Mouse (Mus musculus) bone marrow macrophage, adult 2 months (primary cell): ENCODE measurements around the gene Sema3f. TPM values are rescaled to one million over a fixed set of nuclear protein-coding genes. Genes with fewer than 3 reads are reported as not detected.

Experiments used
- H3K27ac ChIP-seq: 2 replicates; pipeline ENCODE4 v1.5.1; 2012; ENCODE audit warnings: low read depth, low read length; ENCODE audit not compliant: insufficient read depth
- H3K4me1 ChIP-seq: 2 replicates; pipeline ENCODE4 v1.6.1; 2012; ENCODE audit warnings: low read length; ENCODE audit not compliant: control insufficient read depth, insufficient read depth
- H3K4me3 ChIP-seq: 2 replicates; pipeline ENCODE4 v1.5.1; 2012; ENCODE audit warnings: mild to moderate bottlenecking, low read length, moderate library complexity; ENCODE audit not compliant: insufficient read depth
- CTCF ChIP-seq: IDR thresholded peaks from 2 replicates; pipeline ENCODE4 v1.5.1; 2012; ENCODE audit warnings: low read depth, mild to moderate bottlenecking, low read length, moderate library complexity
- POLR2A ChIP-seq: IDR thresholded peaks from 2 replicates; pipeline ENCODE4 v1.6.1; 2012; ENCODE audit warnings: mild to moderate bottlenecking, low read depth, low read length, borderline replicate concordance
- polyA plus RNA-seq: library from polyadenylated mRNA; stranded (reverse); fragments of >200 nt; gene quantifications from 2 replicates; pipeline ENCODE4 v1.2.4, GENCODE M21; 2012; ENCODE audit not compliant: missing spikeins, insufficient read depth, insufficient read length

The Sema3f gene
- polyA plus RNA-seq, 1 experiment, result not detected

DNA sequence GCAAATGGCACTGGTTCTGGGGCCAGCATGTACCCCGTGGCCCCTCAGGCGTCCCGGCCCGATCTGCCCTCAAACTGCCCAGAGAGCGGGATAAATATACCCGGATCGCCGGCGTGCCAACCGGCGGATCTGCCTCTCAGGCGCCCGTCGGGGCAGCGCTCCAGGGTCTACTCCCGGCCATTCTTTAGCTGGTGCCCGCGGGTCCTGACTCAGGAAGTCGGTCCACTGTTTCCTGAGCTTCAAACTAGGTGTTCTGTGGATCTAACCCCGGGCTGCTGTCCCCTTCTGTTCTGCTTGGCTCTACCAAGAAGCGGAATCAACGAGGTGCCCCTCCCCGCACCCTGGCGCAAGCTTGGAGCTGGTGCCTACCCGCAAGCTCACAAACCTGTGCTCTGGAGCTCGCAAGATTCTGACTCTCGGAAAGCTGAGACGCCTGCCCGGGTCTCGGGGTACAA is 43.5 kb downstream of the Sema3f start:
- TF ChIP-seq POLR2A (no peak), CTCF (no peak)
- Histone ChIP-seq H3K4me1 (no peaks in the 10 kb centered on the region), H3K27ac (no peak overlapping the region), H3K4me3 (no peak overlapping the region)

DNA sequence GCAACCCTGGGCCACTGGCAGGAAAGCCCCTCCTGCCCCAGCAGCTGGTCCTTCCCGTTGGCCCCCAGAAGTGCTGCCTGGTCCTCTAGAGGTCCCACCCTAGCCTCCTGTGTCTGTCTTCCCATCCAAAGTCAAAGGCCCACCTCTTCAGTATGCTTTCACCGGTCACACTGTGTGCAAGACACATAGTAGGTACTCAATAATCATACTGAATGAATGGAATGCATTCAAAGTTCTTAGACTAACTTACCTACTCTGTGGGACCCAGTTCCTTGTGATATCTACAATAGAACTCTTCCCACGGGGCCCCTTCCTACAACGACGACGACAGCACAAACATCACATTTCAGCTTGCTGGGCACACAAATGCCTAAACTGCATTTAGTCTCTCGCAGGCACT is 45.0 kb downstream of the Sema3f start:
- Histone ChIP-seq H3K4me3 (no peak overlapping the region), H3K27ac (no peak overlapping the region), H3K4me1 (no peaks in the 10 kb centered on the region)
- TF ChIP-seq CTCF (no peak), POLR2A (no peak)

DNA sequence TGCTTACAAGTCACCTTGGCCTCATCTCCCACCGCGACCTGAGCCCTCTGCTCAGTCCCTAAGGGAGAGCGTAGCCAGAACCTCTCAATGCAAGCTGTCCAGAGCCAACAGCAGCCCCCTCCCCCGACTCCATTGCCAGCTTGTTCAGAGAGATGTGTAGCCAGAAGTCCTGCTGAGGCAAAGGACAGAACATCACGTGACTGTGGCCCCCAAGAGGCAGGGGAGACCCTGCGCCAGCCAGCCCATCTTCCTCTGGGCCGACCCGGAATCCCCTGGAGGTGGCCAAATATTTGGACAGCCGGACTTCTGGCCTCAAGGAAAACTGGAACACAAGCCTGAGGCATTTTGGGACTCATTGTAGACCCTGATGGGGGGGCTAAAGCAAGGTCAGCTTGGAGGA is 46.8 kb downstream of the Sema3f start:
- no peak overlapping the region for H3K27ac ChIP-seq
- no peaks in the 10 kb centered on the region for H3K4me1 ChIP-seq
- H3K4me3 ChIP-seq, result no peak overlapping the region
- TF ChIP-seq POLR2A, result no peak
- TF ChIP-seq CTCF, result no peak

DNA sequence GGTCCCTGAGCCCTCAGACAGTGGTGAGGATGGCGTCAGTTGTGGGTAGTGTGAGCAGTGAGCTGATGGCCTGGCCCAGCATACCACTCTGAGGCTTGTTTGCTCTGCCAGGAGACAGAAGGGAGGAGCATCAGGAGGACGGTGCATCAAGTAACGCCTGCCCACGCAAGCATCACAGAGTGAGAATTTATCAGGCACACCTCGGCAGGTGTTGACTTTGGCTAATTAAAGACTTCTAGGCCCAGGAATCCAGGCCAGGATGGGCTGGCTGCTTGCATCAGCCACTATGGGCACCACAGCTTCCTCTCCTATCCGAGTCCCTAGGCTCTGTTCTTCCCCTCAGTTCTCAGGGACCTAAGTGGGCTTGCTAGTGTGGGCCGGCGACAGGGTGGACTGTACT is 47.9 kb downstream of the Sema3f start:
- no peak overlapping the region for H3K4me3 ChIP-seq
- H3K27ac ChIP-seq, result no peak overlapping the region
- H3K4me1 ChIP-seq, result 0 out of 2 replicates have a peak, but pooled peaks cover 3% of the 10 kb centered on the region
- TF ChIP-seq CTCF, result no peak
- TF ChIP-seq POLR2A, result no peak

DNA sequence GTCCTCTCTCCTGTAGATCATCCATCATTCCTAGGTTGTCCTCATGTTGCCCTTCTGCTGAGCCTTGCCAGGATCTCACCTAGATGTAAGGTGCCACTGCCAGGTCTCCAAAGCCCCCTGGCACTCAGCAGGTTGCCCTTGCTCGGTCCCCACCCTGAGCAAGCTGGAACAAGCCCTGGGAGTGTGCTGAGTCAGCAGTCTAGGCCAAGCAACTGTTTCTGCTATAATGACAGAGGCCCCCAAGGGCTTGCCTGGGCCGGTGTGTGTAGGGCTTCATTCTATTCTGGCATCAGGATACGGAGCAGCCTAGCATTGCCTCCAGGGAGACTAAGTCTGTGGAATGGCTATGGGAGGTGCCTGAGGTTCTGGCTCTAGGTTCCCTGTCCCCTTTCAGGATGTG is 49.5 kb downstream of the Sema3f start:
- TF ChIP-seq CTCF, result no peak
- no peak for TF ChIP-seq POLR2A
- 0 out of 2 replicates have a peak, but pooled peaks cover 3% of the 10 kb centered on the region for H3K4me1 ChIP-seq

DNA sequence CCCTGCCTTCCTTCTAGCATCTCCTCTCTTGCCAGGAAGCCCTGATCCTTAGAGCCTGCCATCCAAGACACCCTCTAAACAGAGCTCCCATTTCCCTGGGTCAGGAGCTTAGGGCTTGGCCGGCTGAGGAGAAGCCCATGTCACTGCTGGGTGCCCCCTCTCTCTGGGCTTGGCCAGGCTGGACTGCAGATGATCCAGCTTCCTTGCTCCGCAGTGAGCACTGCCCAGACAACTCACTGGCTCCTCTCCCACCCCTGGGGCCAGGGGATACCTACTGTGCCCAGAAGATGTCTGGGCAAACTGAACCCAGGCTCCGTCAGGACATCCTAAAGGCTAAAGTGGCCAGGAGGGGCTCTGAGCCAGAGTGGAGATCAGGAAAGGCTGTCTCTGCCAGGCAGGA is 50.3 kb downstream of the Sema3f start:
- no peak overlapping the region for H3K4me3 ChIP-seq
- H3K27ac ChIP-seq, result no peak overlapping the region
- H3K4me1 ChIP-seq, result 0 out of 2 replicates have a peak, but pooled peaks cover 3% of the 10 kb centered on the region
- TF ChIP-seq CTCF (no peak), POLR2A (no peak)

More for the DNA sequence above, 49.5 kb downstream of the Sema3f start:
- Histone ChIP-seq H3K4me3 (no peak overlapping the region), H3K27ac (no peak overlapping the region)

DNA sequence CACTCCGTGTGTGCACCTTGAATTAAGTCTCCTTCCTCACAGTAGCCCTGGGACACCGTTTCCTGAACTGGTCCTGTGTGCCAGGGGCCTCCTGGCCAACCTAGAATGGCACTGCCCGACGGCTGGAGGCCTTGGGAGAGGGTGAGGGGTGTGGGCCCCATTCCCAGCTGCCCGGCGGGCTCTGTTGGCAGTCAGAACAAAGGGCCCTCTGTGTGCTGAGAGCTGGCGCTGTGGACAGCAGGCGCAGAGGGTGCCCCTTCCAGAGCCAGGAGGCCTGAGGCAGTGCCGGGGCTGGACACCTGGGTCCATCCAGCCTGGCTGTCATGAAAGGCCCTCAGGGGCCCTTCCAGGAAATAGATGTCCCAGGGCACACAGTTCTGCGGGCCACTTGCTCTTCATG is 50.7 kb downstream of the Sema3f start:
- Histone ChIP-seq H3K4me3 (no peak overlapping the region), H3K27ac (no peak overlapping the region), H3K4me1 (0 out of 2 replicates have a peak, but pooled peaks cover 3% of the 10 kb centered on the region)
- TF ChIP-seq CTCF (no peak), POLR2A (no peak)

DNA sequence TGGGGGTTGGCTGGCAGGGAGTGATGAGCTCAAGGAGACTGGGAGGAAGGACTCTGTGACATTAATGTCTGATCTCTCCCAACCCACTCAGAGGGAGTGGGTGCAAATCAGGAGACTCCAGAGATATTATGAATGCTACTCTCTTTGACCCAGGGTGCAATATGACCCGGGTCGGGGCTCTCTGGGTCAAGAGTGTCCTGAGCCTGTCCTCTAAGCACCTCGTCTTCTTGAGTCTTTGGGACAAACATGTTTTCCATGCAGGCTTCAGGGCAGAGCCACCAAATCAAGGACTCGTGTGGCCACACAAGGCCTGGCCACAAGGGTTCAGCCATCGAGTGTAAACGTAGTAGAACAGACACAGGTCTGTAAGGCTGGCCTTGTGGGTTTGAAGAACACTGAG is 52.2 kb downstream of the Sema3f start:
- no peak overlapping the region for H3K27ac ChIP-seq
- H3K4me3 ChIP-seq, result no peak overlapping the region
- H3K4me1 ChIP-seq, result 0 out of 2 replicates have a peak, but pooled peaks cover 3% of the 10 kb centered on the region
- no peak for TF ChIP-seq POLR2A
- no peak for TF ChIP-seq CTCF

DNA sequence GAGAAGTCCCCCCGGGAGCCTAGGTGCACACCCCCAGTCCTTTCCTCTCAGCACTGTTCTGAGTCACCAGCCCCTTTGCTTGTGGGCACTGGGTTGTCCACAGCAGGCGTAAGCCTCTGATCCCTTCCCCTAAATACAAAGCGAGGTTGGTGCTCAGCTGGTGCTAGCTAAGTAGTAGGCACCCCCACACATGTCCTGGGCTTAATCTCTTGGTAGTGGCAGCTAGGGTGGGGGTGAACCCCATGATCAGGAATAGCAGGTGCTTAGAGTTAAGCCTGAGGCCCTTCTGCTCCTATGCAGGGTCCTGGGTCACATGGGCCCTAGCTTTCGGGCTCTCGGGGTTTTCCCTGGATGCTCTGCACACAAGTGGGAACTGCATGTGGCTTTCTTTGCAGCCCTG is 53.1 kb downstream of the Sema3f start:
- H3K4me3 ChIP-seq, result no peak overlapping the region
- 0 out of 2 replicates have a peak, but pooled peaks cover 3% of the 10 kb centered on the region for H3K4me1 ChIP-seq
- no peak overlapping the region for H3K27ac ChIP-seq
- TF ChIP-seq POLR2A, result no peak
- no peak for TF ChIP-seq CTCF

DNA sequence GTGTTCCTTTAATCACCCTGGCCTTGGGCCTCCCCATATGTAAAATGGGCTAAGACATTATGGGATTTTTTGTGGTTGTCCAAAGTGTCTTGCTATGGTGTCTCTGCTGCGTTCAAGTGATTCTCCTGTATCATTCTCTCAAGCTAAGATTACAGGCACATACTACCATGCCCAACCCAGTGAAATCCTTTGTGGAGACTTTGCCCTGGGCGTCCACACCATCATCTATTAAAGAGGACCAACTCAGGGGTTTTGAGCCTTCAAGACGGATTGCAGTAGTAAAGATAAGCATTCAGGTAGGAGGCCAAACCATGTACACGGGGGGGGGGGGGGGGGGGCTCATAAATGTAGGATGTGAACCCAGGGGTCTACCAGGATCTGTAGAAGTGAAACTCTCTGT is 55.7 kb downstream of the Sema3f start:
- H3K27ac ChIP-seq, result no peak overlapping the region
- 0 out of 2 replicates have a peak, but pooled peaks cover 3% of the 10 kb centered on the region for H3K4me1 ChIP-seq
- H3K4me3 ChIP-seq, result no peak overlapping the region
- TF ChIP-seq POLR2A (no peak), CTCF (no peak)

DNA sequence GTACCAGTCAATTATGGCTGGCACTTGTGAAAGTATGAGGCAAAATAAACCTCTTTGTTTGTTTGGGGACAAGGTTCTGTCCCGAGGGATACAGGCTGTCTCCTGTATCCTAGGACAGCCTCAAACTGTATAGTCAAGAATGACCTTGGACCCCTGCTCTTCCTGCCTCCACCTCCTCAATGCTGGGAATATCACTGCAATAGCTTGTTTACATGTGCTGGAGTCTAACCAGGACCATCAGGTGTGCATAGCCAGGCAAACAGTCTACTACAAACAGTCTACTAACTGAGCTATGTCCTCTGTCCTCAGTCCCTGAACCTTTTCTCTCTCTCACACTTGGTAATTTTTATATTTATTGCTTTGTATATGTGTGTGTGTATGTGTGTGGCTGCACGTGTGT is 56.8 kb downstream of the Sema3f start:
- 0 out of 2 replicates have a peak, but pooled peaks cover 3% of the 10 kb centered on the region for H3K4me1 ChIP-seq
- no peak overlapping the region for H3K27ac ChIP-seq
- no peak for TF ChIP-seq CTCF
- no peak for TF ChIP-seq POLR2A
- H3K4me3 ChIP-seq, result no peak overlapping the region
